Mouse (Mus musculus): ENCODE data around the gene Gm26657. TPM values are rescaled to one million over a fixed set of nuclear protein-coding genes. Genes with fewer than 3 reads are reported as not detected.
A peak's percentile ranks its signal among the peaks of the same experiment; 100 is the strongest.

Gene Gm26657
- total RNA-seq, 2 experiments from 2014 or later = not detected

GRCm38 (mm10) chr4:56756966-56757600, 17.2 kb downstream of the Gm26657 start:
- intact Hi-C loops (cut with DNase I) = no loop called here
- DNase-seq = no peak

- intact Hi-C loops (cut with DNase I) = no loop called here
- no peak for DNase-seq
Measured at GRCm38 (mm10) chr4:56757693-56758092, 17.8 kb downstream of the Gm26657 start.

- DNase-seq = peak; percentile 16 to 24
- intact Hi-C loops (cut with DNase I) = no loop called here
Measured at GRCm38 (mm10) chr4:56767861-56768284, 28.0 kb downstream of the Gm26657 start.

- intact Hi-C loops (cut with DNase I) = no loop called here
- peak; percentile 47 to 51 for DNase-seq
Measured at GRCm38 (mm10) chr4:56768913-56769312, 29.0 kb downstream of the Gm26657 start.

- intact Hi-C loops (cut with DNase I) = no loop called here
- no peak for DNase-seq
Measured at GRCm38 (mm10) chr4:56771065-56771464, 31.2 kb downstream of the Gm26657 start.

Other genes with a start within 250 kb of the Gm26657 start
- gene Actl7b, start 1.4 kb downstream of the Gm26657 start, total RNA-seq (2021) = not detected
- gene Actl7a, start 3.3 kb downstream of the Gm26657 start, total RNA-seq (2021) = not detected
- gene Elp1, start 62.3 kb downstream of the Gm26657 start, total RNA-seq (2021) = 10 to 100 TPM; 16.2 to 19.3 TPM
- gene Fam206a, start 62.3 kb downstream of the Gm26657 start, total RNA-seq (2021) = 1 to 10 TPM; 2.0 to 2.3 TPM
- gene Ctnnal1, start 125.1 kb downstream of the Gm26657 start, total RNA-seq (2021) = 10 to 100 TPM; 22.3 to 32.9 TPM
- 10 to 100 TPM; 66.0 to 79.2 TPM for gene Tmem245, start 207.4 kb downstream of the Gm26657 start, total RNA-seq (2021)